Mouse (Mus musculus): ENCODE measurements around the gene Sh2d5.

DNA sequence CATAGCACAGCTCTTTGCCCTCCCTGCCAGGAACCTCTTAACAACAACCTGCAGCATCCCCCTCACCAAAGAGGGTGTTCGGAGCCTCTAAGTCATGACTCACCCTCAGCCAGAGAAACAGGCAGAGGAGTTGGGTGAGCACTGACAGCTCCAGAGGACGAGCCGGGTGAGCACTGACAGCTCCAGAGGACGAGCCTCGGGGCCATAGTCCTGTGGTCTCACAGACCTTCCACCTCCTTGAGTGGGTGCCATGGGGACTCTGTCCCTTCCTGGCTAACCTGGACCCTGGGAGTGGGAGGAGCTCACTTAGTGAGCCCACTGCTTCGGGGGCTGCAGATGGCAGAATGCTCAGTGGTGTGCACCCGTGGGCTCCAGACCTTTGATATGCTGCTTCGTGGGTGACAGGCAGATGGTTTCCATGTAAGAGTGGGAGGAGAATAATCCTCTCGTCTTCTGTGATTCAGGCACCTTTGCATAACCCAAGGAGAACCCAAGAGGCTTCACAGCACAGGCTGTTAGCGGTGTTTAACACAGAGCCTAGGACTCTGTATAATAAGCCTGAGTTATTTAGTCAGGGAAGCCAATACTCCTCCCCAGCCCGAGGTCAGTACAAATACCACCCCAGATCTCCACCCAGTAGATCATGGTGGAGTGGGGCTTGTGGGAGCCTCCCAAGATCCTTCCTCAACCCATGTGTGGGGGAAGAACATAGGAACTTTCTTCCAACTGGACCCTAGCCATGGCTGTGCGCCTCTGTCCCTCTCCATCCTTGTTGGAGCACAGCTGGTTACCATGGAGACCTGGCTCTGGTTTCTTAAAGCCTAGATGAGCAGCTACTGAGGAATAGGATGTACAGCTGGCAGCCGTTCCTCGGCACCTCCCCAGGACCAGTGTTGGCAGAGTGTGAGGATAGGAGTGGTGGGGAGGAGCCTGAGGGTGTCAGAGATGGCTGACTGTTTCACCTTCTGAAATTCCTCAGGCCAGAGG is 22.1 kb downstream of the Sh2d5 start:
- no peak for TF ChIP-seq CTCF (conservative IDR thresholded peaks at IDR 0.05; ENCODE audit: low read length)
- TF ChIP-seq NANOG (IDR thresholded peaks at IDR 0.05; ENCODE audit: borderline replicate concordance, low read length) = no peak
- no peak for TF ChIP-seq POU5F1 (IDR thresholded peaks at IDR 0.05; ENCODE audit: borderline replicate concordance, low read length)

Data from E14TG2a.4 (cell line).